Mouse (Mus musculus) mouse trophoblast stem cell (cell line): ENCODE data around the gene Churc1.

Experiments used
- in situ Hi-C, 2 experiments: fragments of 300-500 bp; cut with MseI, MboI; formaldehyde crosslinking; loops; 2 replicates in 1 of 2; 3 replicates in 1 of 2; pipeline ENCODE4 v1.15.1; 2025

The Churc1 gene

DNA sequence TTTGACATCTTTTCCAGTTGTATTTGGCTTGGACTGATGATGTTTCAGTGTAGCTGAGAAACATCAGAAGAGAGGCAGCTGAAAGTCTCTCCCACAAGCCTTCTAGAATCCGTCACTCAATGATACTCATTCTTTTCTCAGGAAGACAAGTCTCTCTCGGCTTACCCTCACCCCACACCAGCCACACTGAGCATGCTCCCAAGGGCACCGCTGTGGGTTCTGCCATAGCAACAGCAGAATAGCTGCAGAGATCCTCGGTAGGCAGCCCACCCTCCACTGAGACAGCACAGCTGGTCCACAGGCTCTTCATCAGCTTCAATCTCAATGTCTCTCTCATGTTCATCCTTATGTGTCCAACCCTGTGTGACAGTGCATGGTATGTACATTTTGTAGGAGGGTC is 59.9 kb downstream of the Churc1 start:
- in situ Hi-C loops = no loop called here

DNA sequence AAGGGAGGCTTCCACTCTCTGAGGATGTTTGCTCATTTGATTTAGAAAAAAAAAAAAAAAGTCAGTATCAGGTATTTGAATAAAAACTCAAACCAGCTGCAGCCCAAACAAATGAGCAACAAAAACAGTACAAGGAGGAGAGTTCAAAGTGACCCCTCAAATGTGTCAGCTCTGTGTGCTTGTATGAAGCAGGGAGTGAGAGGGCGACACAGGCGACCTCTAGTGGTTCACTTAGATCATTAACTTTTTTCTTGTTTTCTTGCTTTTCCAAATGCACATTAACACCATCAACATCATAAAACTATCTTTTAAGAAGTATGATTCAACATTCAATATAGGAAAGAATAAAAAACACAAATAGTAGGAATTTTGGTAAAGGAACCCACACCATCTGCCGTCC is 67.4 kb downstream of the Churc1 start:
- in situ Hi-C loops = loop anchor here in 1 of 2 experiments (10.0 kb wide), 1 partner anchor 58 kb away; no protein-coding TSS in a partner anchor
